Mouse (Mus musculus): Measurements from ENCODE around the gene Rln1. TPM values are rescaled to one million over a fixed set of nuclear protein-coding genes. Genes with fewer than 3 reads are reported as not detected.

Gene Rln1
- polyA plus RNA-seq (2015; fragmentation: Nextera tagmentation; extraction: Ambion mirVana): 5.1 and 6.3 TPM in 2 replicates

DNA sequence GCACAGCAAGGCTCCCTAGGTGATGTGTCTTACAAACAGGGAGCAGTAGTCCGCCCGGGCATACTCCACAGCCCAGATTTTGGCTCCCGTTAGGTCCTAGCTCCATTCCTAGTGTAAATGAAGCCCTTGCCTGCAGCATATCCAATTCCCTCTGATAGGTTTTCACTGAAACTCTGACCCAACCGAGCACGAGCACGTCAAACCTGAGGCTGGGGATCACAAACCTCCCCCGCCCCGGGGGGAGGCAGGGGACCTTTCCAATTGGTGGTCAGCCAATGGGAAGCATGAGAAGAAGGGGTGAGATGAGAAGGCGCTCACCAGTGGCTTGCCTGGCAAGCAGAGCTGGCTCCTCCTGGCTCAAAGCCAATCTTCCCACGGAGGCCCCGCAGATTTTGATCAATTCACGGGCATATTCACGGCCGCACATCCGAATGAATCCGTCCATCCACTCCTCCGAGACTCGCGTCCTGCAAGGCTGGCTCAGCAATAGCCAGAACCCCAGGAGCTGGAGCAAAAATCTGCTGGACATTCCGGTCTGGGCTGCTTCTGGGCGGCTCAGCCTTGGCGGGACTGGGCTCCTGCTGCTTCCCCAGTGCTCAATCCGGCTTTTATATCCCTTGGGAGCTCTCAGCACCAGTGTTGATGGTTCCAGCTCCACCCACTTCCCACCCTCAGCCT lies at the start of gene Rln1:
TSS of gene Rln1 (minus strand) at position 603 of the 678 bp plus-strand sequence.

DNA sequence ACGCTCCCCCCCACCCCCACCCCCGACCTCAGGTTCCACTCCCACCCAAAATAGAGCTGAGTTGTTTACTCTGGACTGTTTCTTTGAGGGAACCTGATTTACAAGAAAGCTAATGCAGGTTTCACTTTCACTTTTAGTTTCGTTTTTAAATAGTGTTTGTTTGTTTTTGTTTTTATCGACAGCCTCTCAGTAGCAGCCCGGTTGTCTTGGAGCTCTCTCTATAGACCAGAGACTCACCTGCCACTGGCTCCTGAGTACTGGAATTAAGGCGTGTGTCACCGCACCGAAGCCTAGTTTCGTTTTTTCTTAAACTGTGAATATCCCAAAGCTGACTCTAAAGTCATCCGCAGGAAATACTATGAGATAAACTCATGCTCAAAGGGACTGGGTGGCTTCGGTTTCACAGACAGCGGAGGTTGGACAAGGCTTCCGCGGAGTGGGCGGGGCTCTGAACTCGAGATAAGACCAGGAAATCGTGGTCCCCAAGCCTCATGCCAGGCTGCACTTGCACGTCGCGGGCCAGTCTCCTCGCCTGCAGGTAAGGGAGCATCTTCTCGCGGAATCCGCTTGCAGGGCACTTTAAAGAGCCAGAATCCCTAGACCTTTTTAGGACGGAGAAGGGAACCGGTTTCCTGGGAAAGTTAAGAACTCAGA lies 32.6 kb upstream of the Rln1 start, which contains the start of the genes Plgrkt and Cd274:
TSS of gene Plgrkt (minus strand) at position 422 of the 654 bp plus-strand sequence.
TSS of gene Cd274 (plus strand) at position 487 of the 654 bp plus-strand sequence.

DNA sequence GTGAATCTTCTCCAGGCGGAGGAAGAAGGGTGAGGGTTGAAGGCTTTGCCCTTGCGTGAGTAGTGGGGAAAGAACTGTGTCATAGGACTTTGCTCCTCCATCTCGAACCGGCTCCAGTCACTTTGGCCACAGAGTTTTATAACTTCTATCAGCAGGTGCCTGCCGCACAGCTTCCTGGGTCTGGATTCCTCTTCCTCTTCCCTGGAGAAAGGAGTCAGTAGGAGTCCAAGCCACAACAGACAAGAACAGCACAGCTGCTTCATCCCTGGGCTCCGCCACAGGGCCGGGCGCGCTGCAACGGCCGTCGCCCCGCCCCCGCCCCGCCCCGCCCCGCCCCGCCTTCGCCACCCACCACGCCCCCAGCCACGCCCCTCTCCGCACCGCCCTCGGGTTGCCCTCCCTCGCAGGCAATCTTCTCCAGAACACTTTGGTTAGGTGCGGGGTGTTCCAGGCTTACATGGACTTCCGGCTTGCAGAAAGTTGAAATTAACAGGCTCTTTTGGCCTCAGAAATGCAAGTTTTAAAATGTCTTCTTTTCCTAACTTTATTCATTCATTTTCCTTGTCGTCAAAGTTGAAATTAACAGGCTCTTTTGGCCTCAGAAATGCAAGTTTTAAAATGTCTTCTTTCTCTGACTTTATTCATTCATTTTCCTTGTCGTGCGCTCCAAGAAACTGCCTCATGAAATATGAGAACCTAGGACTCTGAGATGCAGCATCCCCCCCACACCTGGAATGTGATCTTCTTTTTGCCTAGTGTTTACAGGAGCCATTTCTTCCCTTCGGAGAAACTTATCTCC lies 9.2 kb downstream of the Rln1 start, which contains the start of gene Insl6:
TSS of gene Insl6 (minus strand) at position 304 of the 799 bp plus-strand sequence.

Other genes starting within 250 kb of the Rln1 start
- gene Rcl1, start 233.3 kb downstream of the Rln1 start, polyA plus RNA-seq (2015; fragmentation: Nextera tagmentation; extraction: Ambion mirVana): 40.5 and 41.2 TPM in 2 replicates
- gene Jak2, start 82.8 kb downstream of the Rln1 start, polyA plus RNA-seq (2015; fragmentation: Nextera tagmentation; extraction: Ambion mirVana): 10.4 and 10.6 TPM in 2 replicates
- 1.2 and 1.9 TPM in 2 replicates for gene Insl6, start 9.3 kb downstream of the Rln1 start, polyA plus RNA-seq (2015; fragmentation: Nextera tagmentation; extraction: Ambion mirVana)
- 68.9 and 69.0 TPM in 2 replicates for gene Plgrkt, start 32.7 kb upstream of the Rln1 start, polyA plus RNA-seq (2015; fragmentation: Nextera tagmentation; extraction: Ambion mirVana)
- 0.57 and 0.61 TPM in 2 replicates for gene Cd274, start 32.8 kb upstream of the Rln1 start, polyA plus RNA-seq (2015; fragmentation: Nextera tagmentation; extraction: Ambion mirVana)
- 0.14 and 0.15 TPM in 2 replicates for gene Pdcd1lg2, start 76.2 kb upstream of the Rln1 start, polyA plus RNA-seq (2015; fragmentation: Nextera tagmentation; extraction: Ambion mirVana)
- 13.5 TPM in 2 replicates for gene Ric1, start 187.6 kb upstream of the Rln1 start, polyA plus RNA-seq (2015; fragmentation: Nextera tagmentation; extraction: Ambion mirVana)